Mouse (Mus musculus) natural killer cell, adult 2 months (primary cell): Measurements from ENCODE around the gene Grin3b.
A peak's percentile ranks its signal among the peaks of the same experiment; 100 is the strongest.

Experiments
- DNase-seq, 2 experiments: peaks; one replicate each; pipeline ENCODE4 v3.0.0; 2022; ENCODE audit warnings: low spot score in 2 of 2

The Grin3b gene

GRCm38 (mm10) chr10:79966886-79967400 lies 3.6 kb upstream of the Grin3b start:
- DNase-seq, result no peak

- no peak for DNase-seq
Measured at GRCm38 (mm10) chr10:79968181-79968580, 2.3 kb upstream of the Grin3b start.

- DNase-seq, result no peak
Measured at GRCm38 (mm10) chr10:79969124-79969568, 1.4 kb upstream of the Grin3b start.

GRCm38 (mm10) chr10:79971183-79971497 lies 625 bp downstream of the Grin3b start:
- no peak for DNase-seq

- DNase-seq, result no peak
Measured at GRCm38 (mm10) chr10:79972831-79973230, 2.3 kb downstream of the Grin3b start.

- no peak for DNase-seq
Measured at GRCm38 (mm10) chr10:79974087-79974486, 3.6 kb downstream of the Grin3b start.

- no peak for DNase-seq
Measured at GRCm38 (mm10) chr10:79974668-79975067, 4.2 kb downstream of the Grin3b start.

- no peak for DNase-seq
Measured at GRCm38 (mm10) chr10:79976071-79976721, 5.7 kb downstream of the Grin3b start.

- no peak for DNase-seq
Measured at GRCm38 (mm10) chr10:79976722-79977107, 6.2 kb downstream of the Grin3b start.

- DNase-seq, result no peak
Measured at GRCm38 (mm10) chr10:79977324-79977723, 6.8 kb downstream of the Grin3b start.

GRCm38 (mm10) chr10:79978061-79978460 lies 7.5 kb downstream of the Grin3b start:
- no peak for DNase-seq

- DNase-seq, result no peak
Measured at GRCm38 (mm10) chr10:79979401-79980155, 9.1 kb downstream of the Grin3b start.

- no peak for DNase-seq
Measured at GRCm38 (mm10) chr10:79983205-79983604, 12.7 kb downstream of the Grin3b start.

GRCm38 (mm10) chr10:79983670-79984069 lies 13.2 kb downstream of the Grin3b start:
- DNase-seq, result peak; percentile 62 to 73

- peak; percentile 85 to 89 for DNase-seq
Measured at GRCm38 (mm10) chr10:79984195-79984816, 13.8 kb downstream of the Grin3b start, which contains the start of gene Tmem259. TSS of gene Tmem259 (minus strand) at chr10:79984330.

GRCm38 (mm10) chr10:79984871-79985270 lies 14.4 kb downstream of the Grin3b start:
- DNase-seq, result peak; percentile 97

- peak; percentile 66 to 70 for DNase-seq
Measured at GRCm38 (mm10) chr10:79985334-79986231, 15.1 kb downstream of the Grin3b start.

- peak; percentile 14 to 21 for DNase-seq
Measured at GRCm38 (mm10) chr10:79986232-79986878, 15.8 kb downstream of the Grin3b start.

GRCm38 (mm10) chr10:79986963-79987362 lies 16.4 kb downstream of the Grin3b start:
- peak; percentile 89 to 94 for DNase-seq

- no peak for DNase-seq
Measured at GRCm38 (mm10) chr10:79987771-79988505, 17.4 kb downstream of the Grin3b start.
